Mouse (Mus musculus) myocyte (in vitro differentiated cells): ENCODE data around the gene Pou2f2. TPM values are rescaled to one million over a fixed set of nuclear protein-coding genes. Genes with fewer than 3 reads are reported as not detected.

Experiments used
- H3K27me3 ChIP-seq: one replicate; pipeline ENCODE4 v1.6.1; 2011; ENCODE audit not compliant: control insufficient read depth, insufficient read depth, insufficient read length
- H3K36me3 ChIP-seq: one replicate; pipeline ENCODE4 v1.6.1; 2011; ENCODE audit not compliant: control insufficient read depth, insufficient read depth
- H3K4me2 ChIP-seq: one replicate; pipeline ENCODE4 v1.6.1; 2011; ENCODE audit warnings: low read depth, control low read depth
- H3K4me3 ChIP-seq: one replicate; pipeline ENCODE4 v1.5.1; 2011; ENCODE audit warnings: mild to moderate bottlenecking, control low read depth, moderate library complexity
- H3K79me2 ChIP-seq: one replicate; pipeline ENCODE4 v1.6.1; 2011; ENCODE audit not compliant: control insufficient read depth, insufficient read depth
- H3ac ChIP-seq: one replicate; pipeline ENCODE4 v1.6.1; 2011; ENCODE audit not compliant: control insufficient read depth, insufficient read length
- CEBPB ChIP-seq: IDR thresholded peaks from 2 replicates; pipeline ENCODE4 v1.6.1; 2011; ENCODE audit warnings: mild to moderate bottlenecking, moderate library complexity; ENCODE audit not compliant: poor library complexity, insufficient read depth, severe bottlenecking
- E2F4 ChIP-seq: IDR thresholded peaks from one replicate; pipeline ENCODE4 v1.6.1; 2011; ENCODE audit warnings: mild to moderate bottlenecking, control low read depth, moderate library complexity; ENCODE audit not compliant: insufficient read depth
- MAX ChIP-seq: IDR thresholded peaks from one replicate; pipeline ENCODE4 v1.6.1; 2011; ENCODE audit warnings: low read depth, mild to moderate bottlenecking, control low read depth
- MYOD1 ChIP-seq, 3 experiments: IDR thresholded peaks; one replicate each; pipeline ENCODE4 v1.6.1; 2011; ENCODE audit warnings: control low read depth in 2 of 3, low read depth in 2 of 3, mild to moderate bottlenecking in 2 of 3, moderate library complexity in 1 of 3; ENCODE audit not compliant: insufficient read length in 2 of 3, control insufficient read depth in 1 of 3
- MYOG ChIP-seq, 3 experiments: IDR thresholded peaks; one replicate each; pipeline ENCODE4 v1.6.1; 2011; ENCODE audit warnings: control low read depth in 2 of 3, low read depth in 2 of 3, mild to moderate bottlenecking in 2 of 3; ENCODE audit not compliant: insufficient read length in 2 of 3, control insufficient read depth in 1 of 3, insufficient read depth in 1 of 3
- POLR2A ChIP-seq: IDR thresholded peaks from one replicate; pipeline ENCODE4 v1.6.1; 2011; ENCODE audit warnings: low read depth, mild to moderate bottlenecking, control low read depth, moderate library complexity; ENCODE audit not compliant: insufficient read length
- POLR2AphosphoS2 ChIP-seq: IDR thresholded peaks from one replicate; pipeline ENCODE4 v1.6.1; 2011; ENCODE audit warnings: low read depth, control low read depth; ENCODE audit not compliant: insufficient read length
- REST ChIP-seq: IDR thresholded peaks from one replicate; pipeline ENCODE4 v1.6.1; 2011; ENCODE audit warnings: mild to moderate bottlenecking, control low read depth, moderate library complexity; ENCODE audit not compliant: insufficient read depth, insufficient read length
- SRF ChIP-seq: IDR thresholded peaks from one replicate; pipeline ENCODE4 v1.6.1; 2011; ENCODE audit warnings: low read depth; ENCODE audit not compliant: control insufficient read depth, insufficient read length
- TCF12 ChIP-seq: IDR thresholded peaks from one replicate; pipeline ENCODE4 v1.6.1; 2011; ENCODE audit warnings: mild to moderate bottlenecking, control low read depth; ENCODE audit not compliant: poor library complexity, insufficient read depth, severe bottlenecking
- TCF3 ChIP-seq: IDR thresholded peaks from one replicate; pipeline ENCODE4 v1.6.1; 2011; ENCODE audit warnings: low read depth, control low read depth; ENCODE audit not compliant: insufficient read length
- USF1 ChIP-seq: IDR thresholded peaks from one replicate; pipeline ENCODE4 v1.6.1; 2011; ENCODE audit warnings: low read depth, mild to moderate bottlenecking, control low read depth, moderate library complexity
- polyA plus RNA-seq: library from polyadenylated mRNA; unstranded; fragments of >200 nt; fragmentation: generic; extraction: Trizol; gene quantifications from one replicate; pipeline ENCODE4 v1.2.1, GENCODE M21; 2012; ENCODE audit warnings: missing spikeins

The Pou2f2 gene
- polyA plus RNA-seq, 1 experiment = 0.01 TPM

GRCm38 (mm10) chr7:25127971-25128370 is 51.6 kb downstream of the Pou2f2 start:
- TF ChIP-seq E2F4 (no peak), TCF3 (no peak), SRF (no peak), REST (no peak), TCF12 (no peak), MYOD1 (IDR thresholded peaks at IDR 0.05; ENCODE audit: control insufficient read depth in 1 of 3, insufficient read length in 2 of 3, low read depth in 2 of 3) (no peak), MYOG (IDR thresholded peaks at IDR 0.05; ENCODE audit: control insufficient read depth in 1 of 3, insufficient read depth in 1 of 3, insufficient read length in 2 of 3, low read depth in 2 of 3) (no peak), POLR2A (no peak), POLR2AphosphoS2 (no peak), MAX (no peak), CEBPB (no peak), USF1 (no peak)
- H3K27me3 ChIP-seq = peaks cover 74% of the 10 kb centered on the region

GRCm38 (mm10) chr7:25125716-25126281 is 53.7 kb downstream of the Pou2f2 start:
- TF ChIP-seq MYOD1 (IDR thresholded peaks at IDR 0.05; ENCODE audit: control insufficient read depth in 1 of 3, insufficient read length in 2 of 3, low read depth in 2 of 3) = no peak
- no peak for TF ChIP-seq TCF3
- Histone ChIP-seq H3K27me3 (peaks cover 75% of the 10 kb centered on the region), H3K36me3 (no peaks in the 10 kb centered on the region), H3K4me3 (no peak overlapping the region), H3K4me2 (no peak overlapping the region), H3ac (no peak overlapping the region), H3K79me2 (no peaks in the 10 kb centered on the region)

More at GRCm38 (mm10) chr7:25127971-25128370, 51.6 kb downstream of the Pou2f2 start:
- Histone ChIP-seq H3K4me3 (no peak overlapping the region), H3ac (no peak overlapping the region), H3K79me2 (no peaks in the 10 kb centered on the region), H3K4me2 (no peak overlapping the region), H3K36me3 (no peaks in the 10 kb centered on the region)

- TF ChIP-seq CEBPB (no peak), E2F4 (no peak), MYOG (IDR thresholded peaks at IDR 0.05; ENCODE audit: control insufficient read depth in 1 of 3, insufficient read depth in 1 of 3, insufficient read length in 2 of 3, low read depth in 2 of 3) (no peak), MAX (no peak), POLR2AphosphoS2 (no peak), USF1 (no peak)
- H3ac ChIP-seq = no peak overlapping the region
- H3K4me3 ChIP-seq = no peak overlapping the region
- H3K79me2 ChIP-seq = no peaks in the 10 kb centered on the region
- no peaks in the 10 kb centered on the region for H3K36me3 ChIP-seq
- no peak overlapping the region for H3K4me2 ChIP-seq
- peaks cover 69% of the 10 kb centered on the region for H3K27me3 ChIP-seq
Observed at GRCm38 (mm10) chr7:25121240-25121786, 58.2 kb downstream of the Pou2f2 start.

- TF ChIP-seq MYOD1 (IDR thresholded peaks at IDR 0.05; ENCODE audit: control insufficient read depth in 1 of 3, insufficient read length in 2 of 3, low read depth in 2 of 3) = no peak
- no peak for TF ChIP-seq TCF12
- no peak for TF ChIP-seq E2F4
- TF ChIP-seq SRF = no peak
- TF ChIP-seq MYOG (IDR thresholded peaks at IDR 0.05; ENCODE audit: control insufficient read depth in 1 of 3, insufficient read depth in 1 of 3, insufficient read length in 2 of 3, low read depth in 2 of 3) = no peak
- TF ChIP-seq USF1 = no peak
- TF ChIP-seq POLR2A = no peak
- TF ChIP-seq REST = no peak
- no peak for TF ChIP-seq POLR2AphosphoS2
- no peak for TF ChIP-seq CEBPB
- TF ChIP-seq TCF3 = no peak
- TF ChIP-seq MAX = no peak
- H3K27me3 ChIP-seq = peaks cover 73% of the 10 kb centered on the region
- no peak overlapping the region for H3K4me3 ChIP-seq
- H3K4me2 ChIP-seq = no peak overlapping the region
- H3K79me2 ChIP-seq = no peaks in the 10 kb centered on the region
- H3ac ChIP-seq = no peak overlapping the region
- H3K36me3 ChIP-seq = no peaks in the 10 kb centered on the region
Observed at GRCm38 (mm10) chr7:25120061-25120834, 59.3 kb downstream of the Pou2f2 start.

GRCm38 (mm10) chr7:25112956-25113603 is 66.4 kb downstream of the Pou2f2 start:
- Histone ChIP-seq H3K4me2 (no peak overlapping the region), H3ac (no peak overlapping the region), H3K36me3 (no peaks in the 10 kb centered on the region), H3K4me3 (no peak overlapping the region), H3K79me2 (no peaks in the 10 kb centered on the region), H3K27me3 (peaks cover 67% of the 10 kb centered on the region)
- TF ChIP-seq MAX (no peak), MYOD1 (IDR thresholded peaks at IDR 0.05; ENCODE audit: control insufficient read depth in 1 of 3, insufficient read length in 2 of 3, low read depth in 2 of 3) (no peak), TCF12 (no peak), CEBPB (no peak), POLR2A (no peak), USF1 (no peak), TCF3 (no peak), REST (no peak), POLR2AphosphoS2 (no peak)
